Mouse (Mus musculus) 3T3-L1 (cell line): ENCODE data around the gene Hsp90aa1.
"Not testable (repeated sequence)": the region's sequence is repeated elsewhere in the genome, so short reads cannot be mapped to it uniquely, and the experiment has no call there.

Experiments used
- DNase-seq: peaks from one replicate; pipeline ENCODE4 v3.0.0-alpha.2; 2015; ENCODE audit warnings: low read depth, low spot score

Hsp90aa1 gene

GRCm38 (mm10) chr12:110699171-110699547, 3.4 kb downstream of the Hsp90aa1 start:
- DNase-seq = no peak

GRCm38 (mm10) chr12:110698523-110699170, 3.9 kb downstream of the Hsp90aa1 start:
- DNase-seq = no peak

- DNase-seq = no peak
These were observed 4.4 kb downstream of the Hsp90aa1 start for GRCm38 (mm10) chr12:110698080-110698479.

DNA sequence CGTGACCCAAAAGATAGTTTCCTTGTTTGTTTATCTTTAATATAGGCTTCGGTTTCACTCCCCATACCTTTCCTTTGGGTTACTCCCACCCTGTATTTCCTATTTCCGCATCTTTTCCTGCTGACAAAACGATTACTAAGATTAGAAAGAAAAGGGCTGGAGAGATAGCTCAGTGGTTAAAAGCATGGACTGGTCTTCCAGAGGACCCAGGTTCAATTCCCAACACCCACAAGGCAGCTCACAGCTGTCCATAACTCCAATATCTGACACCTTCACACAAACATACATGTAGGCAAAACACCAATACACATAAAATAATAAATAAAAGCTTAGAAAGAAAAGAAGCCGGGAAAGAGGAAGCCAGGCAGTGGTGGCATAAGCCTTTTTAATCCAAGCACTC, 5.1 kb downstream of the Hsp90aa1 start:
- no peak for DNase-seq

GRCm38 (mm10) chr12:110696975-110697400, 5.5 kb downstream of the Hsp90aa1 start:
- no peak for DNase-seq

- DNase-seq = peak; percentile 89
These were observed 6.2 kb downstream of the Hsp90aa1 start for GRCm38 (mm10) chr12:110696173-110696974.

DNA sequence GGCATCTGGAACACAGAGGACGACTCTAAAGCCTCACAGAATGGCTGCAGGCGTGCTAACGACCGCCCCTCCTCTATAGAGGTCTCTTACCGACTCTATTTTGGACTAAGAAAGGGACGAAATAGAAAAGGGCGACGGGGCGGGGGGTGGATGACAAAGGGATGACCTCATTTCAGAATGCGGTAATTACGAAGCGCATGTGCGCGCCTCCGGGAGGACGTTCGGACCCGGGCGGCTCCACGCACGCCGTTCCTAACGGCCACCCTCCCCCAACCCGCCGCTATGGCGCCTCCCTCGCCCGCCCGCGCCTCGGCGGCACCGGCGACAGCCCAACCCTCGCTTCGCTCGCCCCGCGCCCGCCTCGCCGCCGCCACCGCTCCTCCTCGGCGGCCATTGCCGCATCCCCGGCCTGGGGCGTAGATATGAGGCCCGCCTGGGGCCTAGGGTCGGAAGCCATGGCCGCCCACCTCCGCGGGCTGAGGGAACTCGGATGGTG, 6.8 kb downstream of the Hsp90aa1 start:
- peak; percentile 58 for DNase-seq

DNA sequence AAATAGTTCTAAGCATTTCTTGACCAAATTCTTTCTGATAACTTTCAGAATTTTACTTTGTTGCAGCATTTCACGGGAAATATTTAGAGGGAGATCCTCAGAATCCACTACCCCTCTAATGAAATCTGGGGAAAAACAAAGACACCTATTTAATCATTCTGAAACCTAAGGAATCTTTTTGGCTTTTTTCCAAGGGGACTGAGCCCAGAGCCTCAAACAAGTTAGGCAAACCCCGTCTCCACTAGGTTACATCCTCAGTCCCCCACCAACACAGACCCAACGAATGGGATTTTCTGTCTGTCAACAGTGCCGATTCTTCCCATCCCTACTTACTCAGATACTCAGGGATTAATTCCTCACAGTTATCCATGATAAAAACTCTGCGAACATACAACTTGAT, 9.2 kb downstream of the Hsp90aa1 start:
- DNase-seq = not testable (repeated sequence)

- DNase-seq = no peak
These were observed 12.4 kb downstream of the Hsp90aa1 start for GRCm38 (mm10) chr12:110689919-110690643.

DNA sequence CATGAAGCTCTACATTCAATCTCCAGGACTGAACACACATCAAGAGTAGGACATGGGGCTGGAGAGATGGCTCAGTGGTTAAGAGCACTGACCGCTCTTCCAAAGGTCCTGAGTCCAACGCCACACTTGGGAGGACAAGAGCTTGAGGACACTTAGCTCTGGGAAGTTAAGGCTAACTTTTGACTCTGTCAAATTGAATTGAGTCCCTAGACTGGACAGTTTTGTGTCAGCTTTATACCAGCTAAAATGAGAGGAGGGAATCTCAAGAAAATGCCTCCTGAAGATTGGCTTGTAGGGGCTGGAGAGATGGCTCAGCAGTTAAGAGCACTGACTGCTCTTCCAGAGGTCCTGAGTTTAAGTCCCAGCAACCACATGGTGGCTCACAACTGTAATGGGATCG, 13.6 kb downstream of the Hsp90aa1 start:
- DNase-seq = not testable (repeated sequence)

- peak; percentile 93 for DNase-seq
These were observed 14.4 kb downstream of the Hsp90aa1 start for GRCm38 (mm10) chr12:110687894-110688734.

DNA sequence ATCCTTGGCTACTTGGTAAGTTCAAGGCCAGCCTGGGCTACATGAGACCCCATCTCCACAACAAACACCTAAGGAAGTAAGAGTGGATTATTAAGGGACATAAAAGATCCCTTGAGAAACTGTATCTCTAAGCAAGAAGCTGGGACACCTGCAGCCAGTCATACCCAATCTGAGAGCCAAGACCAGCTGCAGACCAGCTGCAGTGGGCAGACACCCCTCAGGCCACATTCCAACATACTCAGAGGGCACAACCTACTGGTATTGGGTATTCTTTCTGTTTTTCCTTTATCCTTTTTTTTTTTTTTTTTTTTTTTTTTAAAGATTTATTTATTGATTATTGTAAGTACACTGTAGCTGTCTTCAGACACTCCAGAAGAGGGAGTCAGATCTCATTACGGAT, 18.9 kb downstream of the Hsp90aa1 start:
- DNase-seq = no peak

DNA sequence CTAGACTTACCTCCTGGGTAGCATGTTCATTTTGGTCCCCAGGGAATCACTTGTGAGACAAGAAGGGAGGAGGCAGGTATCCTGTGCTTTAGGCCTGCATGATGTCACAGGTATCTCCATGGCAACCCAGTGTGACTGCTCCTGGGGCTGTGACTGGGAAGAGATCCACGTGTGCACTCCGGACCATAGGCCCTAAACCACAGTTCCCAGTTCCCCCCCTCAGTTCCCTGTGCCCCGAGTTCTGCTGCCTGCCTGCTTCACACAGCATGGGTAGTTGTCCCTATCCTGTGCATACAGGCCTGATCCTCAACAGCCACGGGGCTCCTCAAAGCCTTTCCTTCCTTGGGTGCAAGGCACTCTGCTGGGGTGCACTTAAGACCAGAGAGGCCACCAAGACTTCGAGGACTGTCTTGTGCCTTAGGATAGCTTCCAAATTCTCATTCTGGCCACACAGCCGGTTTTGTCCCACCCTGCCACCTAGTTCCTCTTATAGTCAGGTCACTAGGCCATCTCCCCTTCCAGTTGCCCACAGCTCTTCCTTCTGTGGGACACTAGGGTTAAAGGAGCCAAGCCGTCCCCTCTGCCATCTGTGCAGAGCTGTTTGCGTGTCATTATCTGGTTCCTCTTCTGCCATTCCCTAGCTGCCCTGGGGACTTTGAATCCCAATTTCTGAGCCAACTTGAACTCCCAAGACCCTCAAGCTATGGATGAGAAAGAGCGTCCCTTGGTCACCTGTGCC, 19.8 kb downstream of the Hsp90aa1 start, which contains the start of gene 1700001K19Rik:
TSS of gene 1700001K19Rik (minus strand) at position 59 of the 739 bp plus-strand sequence.
- no peak for DNase-seq

DNA sequence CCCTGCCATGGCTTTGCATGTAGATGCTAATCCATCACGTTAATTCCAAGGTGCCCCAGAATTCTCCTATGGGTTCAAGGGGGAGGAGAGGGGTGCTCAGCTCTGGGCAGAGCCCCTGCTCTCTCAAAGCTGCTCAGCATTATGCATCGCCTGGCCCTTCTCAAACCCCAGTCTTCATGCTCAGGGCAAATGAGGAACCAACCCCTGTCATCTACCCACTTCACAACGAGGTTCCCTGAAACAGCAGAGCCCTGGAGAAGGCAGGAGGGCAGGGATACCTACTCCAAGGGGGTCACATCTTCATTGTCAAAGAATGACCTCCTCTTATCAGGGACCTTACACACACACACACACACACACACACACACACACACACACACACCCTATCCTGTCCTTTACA, 20.6 kb downstream of the Hsp90aa1 start:
- no peak for DNase-seq

DNA sequence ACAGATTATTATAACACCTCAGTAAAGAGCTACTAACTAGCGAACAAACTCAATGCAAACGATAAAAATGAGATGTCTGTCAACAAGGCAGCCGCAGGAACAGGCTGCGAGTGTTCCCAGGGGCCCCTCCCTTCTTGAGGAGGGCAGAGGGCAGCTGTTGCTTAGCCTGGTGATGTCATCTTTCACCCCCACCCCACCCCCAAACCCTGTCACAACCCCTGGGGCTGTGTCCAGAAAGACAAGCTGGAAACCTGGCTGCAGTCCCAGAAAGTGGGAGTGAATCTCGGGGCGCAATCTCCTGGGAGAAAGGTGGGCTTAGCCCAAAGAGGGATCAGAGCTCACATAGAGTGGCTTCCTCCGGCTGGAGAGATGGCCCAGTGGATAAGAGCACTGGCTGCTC, 21.3 kb downstream of the Hsp90aa1 start:
- DNase-seq = peak; percentile 67

- DNase-seq = peak; percentile 38
These were observed 28.3 kb downstream of the Hsp90aa1 start for GRCm38 (mm10) chr12:110674243-110674642.

DNA sequence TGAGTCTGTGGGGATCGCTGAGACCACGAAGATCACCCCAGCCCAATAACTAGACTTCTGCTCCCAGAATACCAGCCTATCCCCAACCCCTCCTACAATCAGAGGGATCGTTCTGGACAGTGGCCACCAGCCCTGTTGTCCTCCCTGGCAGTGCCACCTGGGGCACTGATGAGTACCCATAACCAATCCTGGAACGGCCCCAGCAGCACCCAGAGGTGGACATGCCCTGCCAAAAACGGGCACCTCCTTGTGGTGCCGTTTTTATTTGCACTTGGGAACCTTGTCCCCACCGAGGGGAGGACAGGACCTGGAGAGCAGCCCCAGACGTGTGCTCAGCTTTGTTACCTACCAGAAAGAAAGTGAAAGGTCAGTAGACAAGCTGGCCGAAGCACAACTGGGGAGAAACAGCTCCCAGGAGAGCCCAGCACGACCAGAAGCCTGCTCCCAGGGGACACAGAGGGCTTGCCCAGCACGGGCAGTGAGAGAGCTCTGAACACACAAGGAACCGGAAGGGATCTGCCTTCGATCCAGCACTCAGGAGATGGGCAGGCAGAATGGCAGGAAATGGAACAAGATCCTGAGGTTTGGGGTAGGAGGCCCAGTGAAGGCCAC, 35.0 kb downstream of the Hsp90aa1 start:
- peak; percentile 32 for DNase-seq

DNA sequence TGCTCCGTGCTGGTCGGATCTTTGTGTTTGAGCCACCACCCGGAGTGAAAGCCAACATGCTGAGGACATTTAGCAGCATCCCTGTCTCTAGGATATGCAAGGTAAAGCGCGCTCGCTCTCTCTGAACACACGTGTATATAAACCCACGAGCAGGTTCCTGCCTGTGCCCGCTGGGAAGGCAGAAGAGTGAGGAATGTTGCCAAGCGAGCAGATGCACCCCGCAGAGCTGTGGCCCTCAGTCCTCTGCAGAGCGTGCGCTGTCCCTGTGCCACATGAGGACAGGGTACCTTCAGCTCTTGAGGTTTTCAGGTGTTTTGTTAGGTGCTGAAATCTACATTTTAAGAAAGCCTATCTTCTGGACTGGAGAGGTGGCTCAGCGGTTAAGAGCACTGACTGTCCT, 40.8 kb downstream of the Hsp90aa1 start:
- no peak for DNase-seq

DNA sequence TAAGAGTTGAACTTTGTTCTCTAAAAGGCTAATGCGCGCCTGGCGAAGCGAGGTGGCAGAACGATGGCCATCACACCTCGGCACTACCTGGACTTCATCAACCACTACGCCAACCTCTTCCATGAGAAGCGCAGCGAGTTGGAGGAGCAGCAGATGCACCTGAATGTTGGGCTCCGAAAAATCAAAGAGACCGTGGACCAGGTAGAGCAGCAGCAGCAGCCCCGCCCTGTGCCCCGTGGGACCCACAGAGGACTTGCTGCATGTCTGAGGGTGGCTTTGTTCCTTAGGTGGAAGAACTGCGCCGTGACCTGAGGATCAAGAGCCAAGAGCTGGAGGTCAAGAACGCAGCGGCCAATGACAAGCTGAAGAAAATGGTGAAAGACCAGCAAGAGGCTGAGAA, 51.1 kb downstream of the Hsp90aa1 start:
- no peak for DNase-seq

DNA sequence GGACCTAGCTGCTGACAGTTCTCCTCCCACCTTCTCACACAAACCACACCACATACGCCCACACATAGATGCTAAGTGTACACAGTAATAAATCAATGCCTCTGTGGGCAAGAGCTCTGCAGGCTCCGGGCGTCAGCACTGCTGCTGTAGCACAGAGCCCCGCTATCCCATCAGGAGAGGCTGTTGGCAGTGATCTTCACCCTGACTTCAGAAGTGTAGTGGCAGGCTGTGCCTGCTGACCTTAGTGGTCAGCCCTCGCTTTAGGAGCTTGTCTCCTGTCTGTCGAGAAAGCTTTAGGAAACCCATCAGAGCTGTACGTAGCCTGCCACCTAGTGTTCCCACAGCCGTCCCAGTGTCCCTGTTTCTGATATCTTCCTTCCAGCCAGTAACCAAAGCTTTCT, 52.3 kb downstream of the Hsp90aa1 start:
- no peak for DNase-seq
